Mouse (Mus musculus): ENCODE results near the gene Tbxa2r. TPM values are rescaled to one million over a fixed set of nuclear protein-coding genes. Genes with fewer than 3 reads are reported as not detected.

The Tbxa2r gene
- polyA plus RNA-seq, 1 experiment from 2014 or later: 4.4 TPM

- Histone ChIP-seq H3K9ac (replicated peaks) (no peak within 1 kb of the TSS; the same call in 1 of the 2 replicates), H3K27me3 (peaks cover 39% of the 10 kb centered on the region), H3K9me3 (no peaks in the 10 kb centered on the region), H3K36me3 (no peaks in the 10 kb centered on the region), H3K4me2 (replicated peaks) (no peak within 1 kb of the TSS), H3K4me1 (peaks cover 34% of the 10 kb centered on the region), H3K27ac (replicated peaks) (no peak within 1 kb of the TSS), H3K4me3 (0 out of 2 replicates have a peak within 1 kb of the TSS, but pooled peaks have one; percentile 88)
- ATAC-seq (ENCODE audit: low FRiP score, low read depth): no peak
- WGBS: 73% methylated on average over 9 of the region's 9 CpGs
These were observed 36.9 kb upstream of the Tbxa2r start, which contains the start of gene Tjp3 for GRCm38 (mm10) chr10:81291511-81292104. Tjp3 (minus strand) TSS chr10:81291581.

DNA sequence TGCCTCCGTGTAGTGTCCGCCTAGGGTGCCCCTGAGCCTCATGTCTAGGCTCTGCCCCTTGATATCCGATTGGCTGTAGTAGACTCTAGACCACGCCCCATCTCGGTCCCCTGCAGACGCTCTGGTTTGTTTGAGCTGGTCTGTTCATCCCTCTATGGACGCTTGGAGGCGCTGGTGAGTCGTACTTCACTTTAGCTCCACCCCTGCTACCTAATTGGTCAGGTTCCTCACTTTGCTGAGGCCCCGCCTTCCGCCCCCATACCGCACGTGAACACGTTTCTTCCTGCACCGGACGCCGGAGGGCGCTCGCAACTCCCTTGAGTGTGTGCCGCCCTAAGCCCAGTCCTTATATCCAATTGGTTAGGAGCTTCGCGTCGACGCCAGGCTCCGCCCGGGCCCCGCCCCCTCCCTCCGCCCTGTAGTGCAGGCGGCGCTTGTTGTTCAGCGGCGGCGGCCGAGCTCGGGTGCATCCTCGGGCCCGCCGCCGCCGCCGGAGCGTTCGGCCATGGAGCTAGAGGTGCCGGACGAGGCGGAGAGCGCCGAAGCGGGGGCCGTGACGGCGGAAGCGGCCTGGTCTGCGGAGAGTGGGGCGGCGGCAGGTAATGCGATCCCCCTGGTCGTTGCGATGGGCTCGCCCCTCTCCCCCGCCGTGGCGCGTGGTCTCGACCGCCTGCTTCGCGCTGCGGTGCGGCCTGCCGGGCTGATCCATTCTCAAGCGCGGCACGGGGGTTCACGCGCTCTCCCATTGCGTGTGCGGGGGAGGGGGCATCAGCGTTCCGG lies 35.8 kb upstream of the Tbxa2r start, which contains the start of gene Pip5k1c:
Gene Pip5k1c (plus strand): TSS at position 410 of the 780 bp plus-strand sequence.
- Histone ChIP-seq H3K9ac (replicated peaks) (peak within 1 kb of the TSS; percentile 89), H3K27me3 (peaks cover 35% of the 10 kb centered on the region), H3K4me2 (replicated peaks) (peak within 1 kb of the TSS; percentile 93), H3K4me1 (peaks cover 35% of the 10 kb centered on the region), H3K36me3 (no peaks in the 10 kb centered on the region), H3K4me3 (peak within 1 kb of the TSS; percentile 88), H3K9me3 (no peaks in the 10 kb centered on the region), H3K27ac (replicated peaks) (peak within 1 kb of the TSS; percentile 86)
- ATAC-seq (ENCODE audit: low FRiP score, low read depth): peak; percentile 94
- under 1% methylated on average over 70 of the region's 80 CpGs for WGBS

DNA sequence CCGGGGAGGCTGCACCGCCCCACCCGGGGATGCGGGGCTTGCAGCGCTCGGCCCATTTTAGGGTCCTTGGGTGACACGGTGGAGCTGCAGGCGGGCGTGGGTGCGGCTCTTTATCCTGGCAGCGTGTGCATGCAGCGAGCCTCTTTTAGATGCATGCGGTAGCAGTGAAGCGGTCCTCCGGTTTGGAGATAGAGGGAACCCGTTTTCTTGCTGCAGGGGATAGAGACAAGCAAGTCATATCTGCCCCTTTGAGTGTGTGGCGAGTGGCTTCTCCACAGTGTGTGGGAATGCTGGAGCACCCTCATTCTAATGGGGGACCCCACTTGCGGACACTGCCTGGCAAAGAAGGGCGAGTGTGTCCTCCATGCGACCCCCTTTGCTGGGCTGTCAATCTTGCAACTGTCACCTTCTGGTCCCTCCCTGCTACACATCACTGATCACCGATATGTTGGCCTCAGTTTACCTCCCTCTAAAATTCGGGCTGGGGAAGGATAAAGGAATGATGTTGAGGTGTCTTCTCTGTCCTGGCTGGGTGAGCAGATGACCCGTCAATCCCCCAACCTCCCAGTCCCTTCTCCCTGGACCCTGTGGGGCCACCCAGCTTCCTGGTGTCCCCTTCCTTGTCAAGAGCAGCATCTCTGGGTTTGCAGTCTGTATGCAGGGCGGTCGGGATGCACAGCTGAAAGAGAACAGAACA lies 35.0 kb upstream of the Tbxa2r start:
- WGBS: 3% methylated on average over 25 of the region's 25 CpGs
- peak overlapping the region; percentile 86 for H3K27ac ChIP-seq (replicated peaks)

DNA sequence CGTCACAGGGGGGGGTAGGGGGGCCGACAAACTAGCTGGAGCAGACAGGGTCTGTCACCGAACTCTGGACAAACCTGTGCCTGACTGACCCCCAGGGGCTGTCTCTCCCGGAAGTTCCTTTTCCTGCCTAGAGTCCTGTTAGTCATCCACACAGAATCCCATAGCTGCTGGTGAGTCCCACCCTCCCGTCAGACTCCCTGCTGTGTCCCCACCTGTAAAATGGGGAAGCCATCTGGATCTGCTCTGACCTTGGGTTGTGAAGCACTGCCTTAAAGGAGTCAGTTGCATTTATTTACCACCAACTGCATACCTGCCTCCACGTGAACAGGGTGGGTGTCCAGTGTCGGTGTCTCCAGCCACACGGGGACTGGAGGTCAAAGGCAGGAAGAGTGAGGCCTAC lies 34.1 kb upstream of the Tbxa2r start:
- H3K4me3 ChIP-seq: peak overlapping the region; percentile 88
- WGBS: 75% methylated on average over 8 of the region's 8 CpGs
- ATAC-seq (ENCODE audit: low FRiP score, low read depth): no peak
- no peak overlapping the region for H3K27ac ChIP-seq (replicated peaks)
- no peaks in the 10 kb centered on the region for H3K9me3 ChIP-seq
- peaks cover 24% of the 10 kb centered on the region for H3K27me3 ChIP-seq
- peak overlapping the region; percentile 89 for H3K9ac ChIP-seq (replicated peaks)
- peak overlapping the region; percentile 93 for H3K4me2 ChIP-seq (replicated peaks)
- peaks cover 35% of the 10 kb centered on the region for H3K4me1 ChIP-seq
- H3K36me3 ChIP-seq: no peaks in the 10 kb centered on the region

More for the DNA sequence above, 35.0 kb upstream of the Tbxa2r start:
- peak overlapping the region; percentile 93 for H3K4me2 ChIP-seq (replicated peaks)
- ATAC-seq (ENCODE audit: low FRiP score, low read depth): no peak; the same call in 1 of the 2 replicates
- H3K4me1 ChIP-seq: peaks cover 35% of the 10 kb centered on the region
- peak overlapping the region; percentile 88 for H3K4me3 ChIP-seq
- no peaks in the 10 kb centered on the region for H3K9me3 ChIP-seq
- peak overlapping the region; percentile 89 for H3K9ac ChIP-seq (replicated peaks)
- peaks cover 28% of the 10 kb centered on the region for H3K27me3 ChIP-seq
- H3K36me3 ChIP-seq: no peaks in the 10 kb centered on the region

- H3K36me3 ChIP-seq: no peaks in the 10 kb centered on the region
- ATAC-seq (ENCODE audit: low FRiP score, low read depth): no peak
- H3K9me3 ChIP-seq: no peaks in the 10 kb centered on the region
- H3K4me1 ChIP-seq: peaks cover 35% of the 10 kb centered on the region
- no peak overlapping the region; the same call in 1 of the 2 replicates for H3K4me3 ChIP-seq
- no peak overlapping the region for H3K4me2 ChIP-seq (replicated peaks)
- no peak overlapping the region for H3K9ac ChIP-seq (replicated peaks)
- H3K27ac ChIP-seq (replicated peaks): 0 out of 2 replicates have a peak overlapping the region, but pooled peaks have one; percentile 12
- peaks cover 16% of the 10 kb centered on the region for H3K27me3 ChIP-seq
- WGBS: 95% methylated on average over 6 of the region's 6 CpGs
These were observed 33.3 kb upstream of the Tbxa2r start for GRCm38 (mm10) chr10:81295185-81295584.

GRCm38 (mm10) chr10:81297246-81297645 lies 31.3 kb upstream of the Tbxa2r start:
- no peak for ATAC-seq (ENCODE audit: low FRiP score, low read depth)
- Histone ChIP-seq H3K27ac (replicated peaks) (no peak overlapping the region), H3K4me1 (peaks cover 35% of the 10 kb centered on the region), H3K4me2 (replicated peaks) (no peak overlapping the region), H3K36me3 (no peaks in the 10 kb centered on the region), H3K27me3 (no peaks in the 10 kb centered on the region), H3K9me3 (no peaks in the 10 kb centered on the region), H3K4me3 (no peak overlapping the region), H3K9ac (replicated peaks) (no peak overlapping the region)
- WGBS: 86% methylated on average over 6 of the region's 6 CpGs

DNA sequence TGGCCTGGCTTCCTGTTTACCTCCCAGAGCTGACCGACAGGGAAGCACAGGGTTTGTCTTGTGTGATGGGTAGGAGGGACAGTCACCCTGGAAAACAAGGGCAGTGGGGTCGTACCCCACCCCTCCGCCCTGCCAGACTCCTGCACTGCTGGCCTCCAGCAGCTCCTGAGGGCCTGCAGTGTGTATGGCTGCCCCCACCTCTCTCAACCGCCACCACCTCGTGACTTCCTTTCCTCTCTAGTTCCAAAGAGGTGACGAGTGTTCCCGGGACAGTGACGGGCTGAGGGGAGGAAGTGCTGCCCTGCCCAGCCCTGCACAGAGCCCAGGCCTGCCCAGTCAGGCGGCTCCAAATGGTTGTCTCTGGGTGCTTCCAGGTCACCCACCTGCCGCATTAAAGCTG lies 30.7 kb upstream of the Tbxa2r start:
- H3K4me1 ChIP-seq: peaks cover 40% of the 10 kb centered on the region
- H3K27ac ChIP-seq (replicated peaks): no peak overlapping the region
- no peak overlapping the region for H3K4me3 ChIP-seq
- ATAC-seq (ENCODE audit: low FRiP score, low read depth): no peak
- no peak overlapping the region for H3K4me2 ChIP-seq (replicated peaks)
- no peak overlapping the region for H3K9ac ChIP-seq (replicated peaks)
- H3K36me3 ChIP-seq: no peaks in the 10 kb centered on the region
- H3K27me3 ChIP-seq: no peaks in the 10 kb centered on the region
- no peaks in the 10 kb centered on the region for H3K9me3 ChIP-seq
- WGBS: 80% methylated on average over 10 of the region's 10 CpGs

DNA sequence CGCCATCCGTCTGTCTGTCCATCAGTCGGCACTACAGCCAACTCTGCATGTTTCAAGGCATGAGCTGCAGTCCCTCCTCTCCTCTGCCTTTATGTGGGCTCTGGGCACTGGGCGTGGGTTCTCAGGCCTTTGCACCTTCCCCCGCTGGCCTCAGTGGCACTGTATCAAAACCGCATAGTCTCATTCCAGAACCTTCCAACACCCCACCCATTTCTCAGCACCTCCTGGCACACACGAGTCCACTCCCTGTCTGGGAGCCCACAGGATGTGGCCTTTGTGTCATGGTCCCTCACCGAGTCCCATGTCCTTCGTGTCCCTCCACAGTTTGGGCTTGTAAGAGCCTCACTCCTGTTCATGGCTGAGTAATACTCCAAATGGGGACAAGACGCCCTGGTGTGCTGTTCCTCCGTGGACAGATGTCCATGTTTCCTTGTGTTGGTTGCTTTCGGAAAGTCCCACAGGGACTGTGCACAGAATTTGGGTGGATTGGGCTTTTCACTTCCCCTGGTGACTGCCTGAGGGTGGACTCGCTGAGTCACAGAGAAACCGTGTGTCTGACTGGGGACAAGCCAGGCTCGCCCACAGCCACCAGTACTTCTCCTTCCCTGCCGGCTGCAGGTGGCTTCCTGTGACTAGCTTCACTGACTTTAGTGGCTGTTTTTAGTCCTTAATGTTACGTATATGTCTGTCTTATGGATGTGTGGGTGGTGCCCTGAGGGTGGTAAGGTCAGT lies 30.0 kb upstream of the Tbxa2r start:
- Histone ChIP-seq H3K27me3 (no peaks in the 10 kb centered on the region), H3K4me1 (peaks cover 44% of the 10 kb centered on the region), H3K9me3 (no peaks in the 10 kb centered on the region), H3K4me2 (replicated peaks) (no peak overlapping the region), H3K4me3 (no peak overlapping the region), H3K36me3 (no peaks in the 10 kb centered on the region), H3K9ac (replicated peaks) (no peak overlapping the region), H3K27ac (replicated peaks) (no peak overlapping the region)
- WGBS: 94% methylated on average over 17 of the region's 17 CpGs
- ATAC-seq (ENCODE audit: low FRiP score, low read depth): no peak

- no peaks in the 10 kb centered on the region for H3K36me3 ChIP-seq
- no peak overlapping the region for H3K4me3 ChIP-seq
- 93% methylated on average over 14 of the region's 14 CpGs for WGBS
- H3K4me1 ChIP-seq: peaks cover 36% of the 10 kb centered on the region
- no peak overlapping the region for H3K4me2 ChIP-seq (replicated peaks)
- H3K9ac ChIP-seq (replicated peaks): no peak overlapping the region
- H3K27me3 ChIP-seq: no peaks in the 10 kb centered on the region
- H3K27ac ChIP-seq (replicated peaks): no peak overlapping the region
- ATAC-seq (ENCODE audit: low FRiP score, low read depth): no peak
- no peaks in the 10 kb centered on the region for H3K9me3 ChIP-seq
These were observed 28.8 kb upstream of the Tbxa2r start for GRCm38 (mm10) chr10:81299585-81300351.

GRCm38 (mm10) chr10:81300352-81300907 lies 28.1 kb upstream of the Tbxa2r start:
- WGBS: 86% methylated on average over 9 of the region's 9 CpGs
- no peak overlapping the region for H3K9ac ChIP-seq (replicated peaks)
- no peaks in the 10 kb centered on the region for H3K36me3 ChIP-seq
- H3K4me2 ChIP-seq (replicated peaks): no peak overlapping the region
- no peaks in the 10 kb centered on the region for H3K9me3 ChIP-seq
- peaks cover 29% of the 10 kb centered on the region; the same call in 1 of the 2 replicates for H3K4me1 ChIP-seq
- H3K27ac ChIP-seq (replicated peaks): no peak overlapping the region
- ATAC-seq (ENCODE audit: low FRiP score, low read depth): no peak
- H3K4me3 ChIP-seq: no peak overlapping the region
- no peaks in the 10 kb centered on the region for H3K27me3 ChIP-seq
